Mouse (Mus musculus): ENCODE results near the gene Fdps. TPM values are rescaled to one million over a fixed set of nuclear protein-coding genes. Genes with fewer than 3 reads are reported as not detected.

The Fdps gene
- total RNA-seq, 2 experiments from 2014 or later = 99.4 to 251 TPM

Other genes with a start within 250 kb of the Fdps start
- gene Msto1, start 188.0 kb downstream of the Fdps start, total RNA-seq (2015) = 14.1 and 14.5 TPM in 2 replicates
- 27.6 and 31.0 TPM in 2 replicates for gene Msto1, start 188.0 kb downstream of the Fdps start, total RNA-seq (2017)
- 29.1 and 39.3 TPM in 2 replicates for gene Ash1l, start 151.3 kb downstream of the Fdps start, total RNA-seq (2015)
- gene Ash1l, start 151.3 kb downstream of the Fdps start, total RNA-seq (2017) = 16.8 and 20.8 TPM in 2 replicates
- 109 and 126 TPM in 2 replicates for gene Dap3, start 150.8 kb downstream of the Fdps start, total RNA-seq (2015)
- gene Dap3, start 150.8 kb downstream of the Fdps start, total RNA-seq (2017) = 62.3 and 87.2 TPM in 2 replicates
- 21.6 and 23.4 TPM in 2 replicates for gene Rusc1, start 8.6 kb downstream of the Fdps start, total RNA-seq (2015)
- gene Rusc1, start 8.6 kb downstream of the Fdps start, total RNA-seq (2017) = 16.4 and 18.2 TPM in 2 replicates
- not detected in 2 replicates for gene Gm43738, start 860 bp downstream of the Fdps start, total RNA-seq (2015)
- not detected in 2 replicates for gene Gm43738, start 860 bp downstream of the Fdps start, total RNA-seq (2017)
- gene Pklr, start 34.2 kb upstream of the Fdps start, total RNA-seq (2015) = 8.0 and 12.1 TPM in 2 replicates
- 9.6 and 16.7 TPM in 2 replicates for gene Pklr, start 34.2 kb upstream of the Fdps start, total RNA-seq (2017)
- 0.24 and 0.42 TPM in 2 replicates for gene Hcn3, start 58.2 kb upstream of the Fdps start, total RNA-seq (2015)
- gene Hcn3, start 58.2 kb upstream of the Fdps start, total RNA-seq (2017) = 0.27 and 0.67 TPM in 2 replicates
- gene Clk2, start 62.8 kb upstream of the Fdps start, total RNA-seq (2015) = 51.1 and 53.8 TPM in 2 replicates
- 69.3 and 75.9 TPM in 2 replicates for gene Clk2, start 62.8 kb upstream of the Fdps start, total RNA-seq (2017)
- gene Scamp3, start 75.5 kb upstream of the Fdps start, total RNA-seq (2015) = 92.5 and 93.9 TPM in 2 replicates
- 33.4 and 37.2 TPM in 2 replicates for gene Scamp3, start 75.5 kb upstream of the Fdps start, total RNA-seq (2017)
- gene Fam189b, start 81.2 kb upstream of the Fdps start, total RNA-seq (2015) = 14.3 and 18.0 TPM in 2 replicates
- 2.3 and 5.2 TPM in 2 replicates for gene Fam189b, start 81.2 kb upstream of the Fdps start, total RNA-seq (2017)
- 52.8 and 60.0 TPM in 2 replicates for gene Gba, start 101.0 kb upstream of the Fdps start, total RNA-seq (2015)
- gene Gba, start 101.0 kb upstream of the Fdps start, total RNA-seq (2017) = 51.4 and 55.8 TPM in 2 replicates
- gene Thbs3, start 113.2 kb upstream of the Fdps start, total RNA-seq (2015) = not detected in 2 replicates
- gene Thbs3, start 113.2 kb upstream of the Fdps start, total RNA-seq (2017) = 0.42 TPM in 1 of 2 replicates, not detected in the other
- 70.4 and 95.6 TPM in 2 replicates for gene Mtx1, start 125.1 kb upstream of the Fdps start, total RNA-seq (2015)
- gene Mtx1, start 125.1 kb upstream of the Fdps start, total RNA-seq (2017) = 66.1 and 95.2 TPM in 2 replicates
- 0.44 TPM in 1 of 2 replicates, not detected in the other for gene Muc1, start 127.1 kb upstream of the Fdps start, total RNA-seq (2015)
- gene Muc1, start 127.1 kb upstream of the Fdps start, total RNA-seq (2017) = not detected in 2 replicates
- gene Krtcap2, start 144.0 kb upstream of the Fdps start, total RNA-seq (2015) = 284 and 290 TPM in 2 replicates
- 294 and 304 TPM in 2 replicates for gene Krtcap2, start 144.0 kb upstream of the Fdps start, total RNA-seq (2017)
- gene Trim46, start 144.3 kb upstream of the Fdps start, total RNA-seq (2015) = 1.2 and 1.5 TPM in 2 replicates
- gene Trim46, start 144.3 kb upstream of the Fdps start, total RNA-seq (2017) = 0.12 and 0.91 TPM in 2 replicates
- 84.4 and 101 TPM in 2 replicates for gene Dpm3, start 157.4 kb upstream of the Fdps start, total RNA-seq (2015)
- gene Dpm3, start 157.4 kb upstream of the Fdps start, total RNA-seq (2017) = 80.4 and 135 TPM in 2 replicates
- gene Slc50a1, start 168.6 kb upstream of the Fdps start, total RNA-seq (2015) = 70.1 and 72.0 TPM in 2 replicates
- gene Slc50a1, start 168.6 kb upstream of the Fdps start, total RNA-seq (2017) = 49.4 and 65.0 TPM in 2 replicates
- gene Efna1, start 179.2 kb upstream of the Fdps start, total RNA-seq (2015) = 0.62 TPM in 1 of 2 replicates, not detected in the other
- gene Efna1, start 179.2 kb upstream of the Fdps start, total RNA-seq (2017) = 0.17 TPM in 1 of 2 replicates, not detected in the other
- not detected in 2 replicates for gene Efna3, start 221.0 kb upstream of the Fdps start, total RNA-seq (2015)
- gene Efna3, start 221.0 kb upstream of the Fdps start, total RNA-seq (2017) = not detected in 2 replicates
- 0.17 and 0.64 TPM in 2 replicates for gene Efna4, start 236.1 kb upstream of the Fdps start, total RNA-seq (2015)
- gene Efna4, start 236.1 kb upstream of the Fdps start, total RNA-seq (2017) = 0.27 TPM in 1 of 2 replicates, not detected in the other
- 35.8 and 53.0 TPM in 2 replicates for gene Adam15, start 248.0 kb upstream of the Fdps start, total RNA-seq (2015)
- gene Adam15, start 248.0 kb upstream of the Fdps start, total RNA-seq (2017) = 38.7 and 49.8 TPM in 2 replicates